Mouse (Mus musculus): ENCODE data around the gene Dapk2. TPM values are rescaled to one million over a fixed set of nuclear protein-coding genes. Genes with fewer than 3 reads are reported as not detected.

Gene Dapk2
- polyA plus RNA-seq, 1 experiment, result not detected

- TF ChIP-seq POLR2A (IDR thresholded peaks at IDR 0.05; ENCODE audit: borderline replicate concordance, low read depth, low read length) (no peak), CTCF (IDR thresholded peaks at IDR 0.05; ENCODE audit: low read depth, low read length) (no peak)
- Histone ChIP-seq H3K4me1 (ENCODE audit: control insufficient read depth, insufficient read depth, low read length) (peaks cover 50% of the 10 kb centered on the region), H3K27ac (ENCODE audit: insufficient read depth, low read depth, low read length) (no peak overlapping the region), H3K4me3 (ENCODE audit: insufficient read depth, low read length) (no peak overlapping the region)
Measured at GRCm38 (mm10) chr9:66121421-66121820, 36.6 kb upstream of the Dapk2 start.

GRCm38 (mm10) chr9:66123648-66124047, 34.4 kb upstream of the Dapk2 start:
- H3K4me1 ChIP-seq (ENCODE audit: control insufficient read depth, insufficient read depth, low read length), result peaks cover 39% of the 10 kb centered on the region
- H3K4me3 ChIP-seq (ENCODE audit: insufficient read depth, low read length), result peak overlapping the region; percentile 98
- TF ChIP-seq POLR2A (IDR thresholded peaks at IDR 0.05; ENCODE audit: borderline replicate concordance, low read depth, low read length) (no peak), CTCF (IDR thresholded peaks at IDR 0.05; ENCODE audit: low read depth, low read length) (no peak)
- H3K27ac ChIP-seq (ENCODE audit: insufficient read depth, low read depth, low read length), result peak overlapping the region; percentile 62

- peaks cover 35% of the 10 kb centered on the region for H3K4me1 ChIP-seq (ENCODE audit: control insufficient read depth, insufficient read depth, low read length)
Measured at GRCm38 (mm10) chr9:66124111-66124531, 33.9 kb upstream of the Dapk2 start.

GRCm38 (mm10) chr9:66124681-66125542, 33.1 kb upstream of the Dapk2 start:
- no peak for TF ChIP-seq POLR2A (IDR thresholded peaks at IDR 0.05; ENCODE audit: borderline replicate concordance, low read depth, low read length)
- TF ChIP-seq CTCF (IDR thresholded peaks at IDR 0.05; ENCODE audit: low read depth, low read length), result no peak
- Histone ChIP-seq H3K4me3 (ENCODE audit: insufficient read depth, low read length) (peak overlapping the region; percentile 98), H3K4me1 (ENCODE audit: control insufficient read depth, insufficient read depth, low read length) (peaks cover 39% of the 10 kb centered on the region)

More at GRCm38 (mm10) chr9:66124111-66124531, 33.9 kb upstream of the Dapk2 start:
- Histone ChIP-seq H3K4me3 (ENCODE audit: insufficient read depth, low read length) (peak overlapping the region; percentile 98), H3K27ac (ENCODE audit: insufficient read depth, low read depth, low read length) (peak overlapping the region; percentile 66)
- TF ChIP-seq CTCF (IDR thresholded peaks at IDR 0.05; ENCODE audit: low read depth, low read length), result no peak
- no peak for TF ChIP-seq POLR2A (IDR thresholded peaks at IDR 0.05; ENCODE audit: borderline replicate concordance, low read depth, low read length)

GRCm38 (mm10) chr9:66125543-66126455, 32.2 kb upstream of the Dapk2 start:
- peak overlapping the region; percentile 81 for H3K27ac ChIP-seq (ENCODE audit: insufficient read depth, low read depth, low read length)
- TF ChIP-seq CTCF (IDR thresholded peaks at IDR 0.05; ENCODE audit: low read depth, low read length) (no peak), POLR2A (IDR thresholded peaks at IDR 0.05; ENCODE audit: borderline replicate concordance, low read depth, low read length) (no peak)
- peaks cover 38% of the 10 kb centered on the region for H3K4me1 ChIP-seq (ENCODE audit: control insufficient read depth, insufficient read depth, low read length)
- H3K4me3 ChIP-seq (ENCODE audit: insufficient read depth, low read length), result peak overlapping the region; percentile 59

More at GRCm38 (mm10) chr9:66124681-66125542, 33.1 kb upstream of the Dapk2 start:
- peak overlapping the region; percentile 81 for H3K27ac ChIP-seq (ENCODE audit: insufficient read depth, low read depth, low read length)

GRCm38 (mm10) chr9:66126456-66127192, 31.4 kb upstream of the Dapk2 start, which contains the start of the genes Snx1 and Ciao2a:
TSS of gene Snx1 (minus strand) at chr9:66126587.
TSS of gene Ciao2a (plus strand) at chr9:66126611.
- Histone ChIP-seq H3K27ac (ENCODE audit: insufficient read depth, low read depth, low read length) (peak within 1 kb of the TSS; percentile 83), H3K4me3 (ENCODE audit: insufficient read depth, low read length) (peak within 1 kb of the TSS; percentile 69), H3K4me1 (ENCODE audit: control insufficient read depth, insufficient read depth, low read length) (peaks cover 37% of the 10 kb centered on the region)
- TF ChIP-seq POLR2A (IDR thresholded peaks at IDR 0.05; ENCODE audit: borderline replicate concordance, low read depth, low read length), result no peak
- no peak for TF ChIP-seq CTCF (IDR thresholded peaks at IDR 0.05; ENCODE audit: low read depth, low read length)

GRCm38 (mm10) chr9:66127193-66127546, 30.9 kb upstream of the Dapk2 start:
- H3K4me3 ChIP-seq (ENCODE audit: insufficient read depth, low read length), result peak overlapping the region; percentile 69
- peak overlapping the region; percentile 83 for H3K27ac ChIP-seq (ENCODE audit: insufficient read depth, low read depth, low read length)
- peaks cover 42% of the 10 kb centered on the region for H3K4me1 ChIP-seq (ENCODE audit: control insufficient read depth, insufficient read depth, low read length)
- TF ChIP-seq CTCF (IDR thresholded peaks at IDR 0.05; ENCODE audit: low read depth, low read length) (no peak), POLR2A (IDR thresholded peaks at IDR 0.05; ENCODE audit: borderline replicate concordance, low read depth, low read length) (no peak)

- no peak overlapping the region for H3K27ac ChIP-seq (ENCODE audit: insufficient read depth, low read depth, low read length)
- H3K4me3 ChIP-seq (ENCODE audit: insufficient read depth, low read length), result peak overlapping the region; percentile 69
- TF ChIP-seq POLR2A (IDR thresholded peaks at IDR 0.05; ENCODE audit: borderline replicate concordance, low read depth, low read length) (no peak), CTCF (IDR thresholded peaks at IDR 0.05; ENCODE audit: low read depth, low read length) (no peak)
- H3K4me1 ChIP-seq (ENCODE audit: control insufficient read depth, insufficient read depth, low read length), result peaks cover 40% of the 10 kb centered on the region
Measured at GRCm38 (mm10) chr9:66127884-66128283, 30.1 kb upstream of the Dapk2 start.

GRCm38 (mm10) chr9:66131466-66131865, 26.6 kb upstream of the Dapk2 start:
- Histone ChIP-seq H3K4me3 (ENCODE audit: insufficient read depth, low read length) (no peak overlapping the region), H3K4me1 (ENCODE audit: control insufficient read depth, insufficient read depth, low read length) (peaks cover 48% of the 10 kb centered on the region), H3K27ac (ENCODE audit: insufficient read depth, low read depth, low read length) (peak overlapping the region; percentile 74)
- TF ChIP-seq CTCF (IDR thresholded peaks at IDR 0.05; ENCODE audit: low read depth, low read length), result no peak
- no peak for TF ChIP-seq POLR2A (IDR thresholded peaks at IDR 0.05; ENCODE audit: borderline replicate concordance, low read depth, low read length)
